Mouse (Mus musculus) left cerebral cortex, adult 6 months (tissue): Measurements from ENCODE around the gene Scnn1a. TPM values are rescaled to one million over a fixed set of nuclear protein-coding genes. Genes with fewer than 3 reads are reported as not detected.

ENCODE experiments used
- long read RNA-seq, 2 experiments: library from polyadenylated mRNA; unstranded; transcript quantifications; one replicate each; pipeline ENCODE4 v2.0.0; 2019 to 2020
- polyA plus RNA-seq: library from polyadenylated mRNA; unstranded; fragments of <200 nt; fragmentation: Nextera tagmentation; gene quantifications from 2 replicates; pipeline ENCODE4 v1.2.3, GENCODE M21; 2021

Scnn1a gene
- 1.3 and 2.2 TPM in 2 replicates for polyA plus RNA-seq
- long read RNA-seq, experiment 1, result 0 reads
- long read RNA-seq, experiment 2, result 0 reads

DNA sequence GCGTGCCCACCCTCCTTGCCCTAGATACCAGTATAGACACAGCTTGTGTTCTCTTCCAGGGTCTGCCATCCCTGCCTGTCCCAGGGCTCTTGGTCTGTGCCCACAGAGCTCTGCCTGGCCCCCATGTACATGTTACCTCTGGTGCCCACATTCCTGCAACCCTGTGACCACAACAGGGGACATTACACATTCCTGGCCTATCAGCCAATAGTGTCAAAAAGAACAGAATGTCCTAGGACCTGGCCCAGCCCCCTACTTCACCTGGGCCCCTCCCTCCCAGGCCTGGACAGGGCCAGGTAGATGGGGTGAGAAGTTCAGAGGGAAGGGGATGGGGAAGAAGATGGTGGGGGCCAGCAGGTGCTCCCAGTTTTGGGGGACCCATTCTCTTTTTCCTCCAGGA is at the start of gene Scnn1a:
Gene Scnn1a (plus strand): TSS at position 337 of the 400 bp plus-strand sequence.

GRCm38 (mm10) chr6:125285890-125286289 is 34.6 kb upstream of the Scnn1a start, which contains the start of gene Tuba3a:
Gene Tuba3a, minus strand, starts transcription at chr6:125286042.

GRCm38 (mm10) chr6:125313546-125314230 is 6.8 kb upstream of the Scnn1a start, which contains the start of gene Ltbr:
Gene Ltbr, minus strand, starts transcription at chr6:125313885.

DNA sequence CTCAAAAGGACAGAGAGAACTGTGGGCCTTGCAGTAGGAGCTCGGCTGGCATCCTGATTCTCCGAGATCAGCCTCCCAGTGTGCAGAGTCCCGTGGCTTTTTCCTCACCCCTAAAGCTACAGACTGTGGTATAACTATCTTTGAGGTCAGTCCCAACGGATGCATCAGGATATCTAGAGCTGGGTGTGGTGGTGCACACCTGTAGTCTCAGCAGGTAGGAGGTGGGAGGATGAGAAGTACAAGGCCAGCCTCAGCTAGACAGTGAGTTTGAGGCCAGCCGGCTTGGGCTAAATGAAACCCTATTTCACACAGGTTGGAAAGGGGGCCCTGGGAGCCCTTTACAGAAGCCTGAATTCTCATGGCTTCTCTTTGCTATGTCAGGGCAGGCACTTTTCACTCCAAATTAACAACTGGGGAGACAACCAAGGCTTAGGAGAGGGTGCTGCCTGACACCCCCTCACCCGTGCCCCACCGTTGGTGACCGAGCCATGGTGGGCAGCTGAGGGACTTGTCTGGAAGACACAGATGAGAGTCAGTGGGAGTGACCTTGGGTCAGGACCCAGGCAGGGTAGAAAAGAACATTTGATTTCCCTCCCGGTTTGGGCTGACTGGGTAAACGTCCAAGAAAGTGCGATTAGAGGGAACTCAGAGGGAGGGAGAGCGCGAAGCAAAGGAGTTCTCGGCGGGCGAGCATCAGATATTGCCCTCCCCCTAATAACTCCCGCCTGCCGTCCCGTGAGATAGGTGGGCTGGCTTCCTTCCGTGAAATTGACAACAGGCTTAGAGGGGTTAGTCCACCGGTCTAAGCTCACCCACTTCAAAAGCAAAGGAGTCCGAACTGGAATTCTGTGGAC is 28.5 kb downstream of the Scnn1a start, which contains the start of gene Tnfrsf1a:
Gene Tnfrsf1a (plus strand): TSS at position 642 of the 854 bp plus-strand sequence.

DNA sequence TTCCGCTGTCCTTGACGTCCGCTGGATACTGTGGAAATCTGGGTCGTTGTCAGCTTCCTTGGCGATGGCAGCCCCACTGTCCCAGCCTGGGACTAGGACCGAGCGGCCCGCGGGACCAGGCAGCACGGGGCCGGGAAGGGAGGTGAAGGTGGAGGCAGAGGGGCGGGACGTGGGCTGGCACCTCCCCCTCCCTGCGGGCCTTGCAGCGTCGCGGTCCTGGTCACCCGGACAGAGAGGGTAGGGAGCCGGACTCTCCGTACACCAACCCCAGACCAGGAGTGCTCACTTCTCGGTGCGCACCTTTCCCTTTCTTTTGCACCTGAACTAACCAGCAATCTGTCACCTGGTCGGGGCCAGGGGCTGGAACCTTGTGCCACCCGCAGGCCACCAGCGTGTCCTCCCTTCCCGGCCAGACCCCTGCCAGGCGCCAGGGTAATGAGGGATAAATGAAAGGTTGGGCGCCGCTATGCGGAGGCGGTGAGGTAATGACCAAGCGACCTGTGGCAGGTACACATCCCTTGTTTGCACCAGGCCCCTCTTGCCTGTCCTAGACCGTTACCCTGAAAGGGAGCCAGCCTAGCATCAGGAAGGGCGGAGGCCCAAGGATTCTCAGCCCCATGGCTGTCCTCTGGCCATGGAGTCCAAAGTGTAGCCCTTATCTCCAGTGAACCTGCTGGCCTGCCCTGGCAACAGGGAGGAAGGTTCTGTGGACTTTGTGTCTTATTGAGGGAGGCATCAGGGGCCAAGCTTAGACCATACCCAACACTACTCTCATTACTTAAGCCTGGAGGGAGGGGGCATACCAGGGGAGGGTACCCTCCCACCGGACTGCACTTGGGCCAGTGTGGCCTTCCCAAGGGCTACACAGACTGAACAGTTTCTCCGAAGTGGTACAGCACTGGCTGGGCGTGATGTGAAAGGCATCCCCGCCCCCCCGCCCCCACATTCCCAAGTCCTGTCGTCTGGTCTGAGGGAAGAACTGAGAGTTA is 60.2 kb downstream of the Scnn1a start, which contains the start of gene Plekhg6:
Gene Plekhg6 (minus strand): TSS at position 422 of the 989 bp plus-strand sequence.

Other genes starting within 250 kb of the Scnn1a start
- gene Chd4, start 224.7 kb upstream of the Scnn1a start, polyA plus RNA-seq, result 52.1 and 67.3 TPM in 2 replicates
- gene Nop2, start 188.8 kb upstream of the Scnn1a start, polyA plus RNA-seq, result 14.6 and 14.8 TPM in 2 replicates
- 20.1 and 21.2 TPM in 2 replicates for gene Iffo1, start 175.4 kb upstream of the Scnn1a start, polyA plus RNA-seq
- 2,886 and 3,956 TPM in 2 replicates for gene Gapdh, start 154.2 kb upstream of the Scnn1a start, polyA plus RNA-seq
- gene Ncapd2, start 129.0 kb upstream of the Scnn1a start, polyA plus RNA-seq, result 3.2 and 4.5 TPM in 2 replicates
- 102 and 129 TPM in 2 replicates for gene Mrpl51, start 128.9 kb upstream of the Scnn1a start, polyA plus RNA-seq
- gene Vamp1, start 105.1 kb upstream of the Scnn1a start, polyA plus RNA-seq, result 37.9 and 46.4 TPM in 2 replicates
- gene Tapbpl, start 88.8 kb upstream of the Scnn1a start, polyA plus RNA-seq, result 6.8 and 8.6 TPM in 2 replicates
- 0.43 and 0.77 TPM in 2 replicates for gene Cd27, start 83.6 kb upstream of the Scnn1a start, polyA plus RNA-seq
- gene Tuba3a, start 34.6 kb upstream of the Scnn1a start, polyA plus RNA-seq, result not detected in 2 replicates
- gene Ltbr, start 6.8 kb upstream of the Scnn1a start, polyA plus RNA-seq, result 3.4 and 6.8 TPM in 2 replicates
- 5.5 and 10.6 TPM in 2 replicates for gene Tnfrsf1a, start 28.7 kb downstream of the Scnn1a start, polyA plus RNA-seq
- 0.06 and 0.10 TPM in 2 replicates for gene Plekhg6, start 60.1 kb downstream of the Scnn1a start, polyA plus RNA-seq
- 121 and 138 TPM in 2 replicates for gene Cd9, start 174.1 kb downstream of the Scnn1a start, polyA plus RNA-seq
- 3.0 and 4.3 TPM in 2 replicates for gene Vwf, start 226.1 kb downstream of the Scnn1a start, polyA plus RNA-seq